Mouse (Mus musculus): ENCODE data around the gene Gm20388. TPM values are rescaled to one million over a fixed set of nuclear protein-coding genes. Genes with fewer than 3 reads are reported as not detected.

Gm20388 gene
- polyA plus RNA-seq, 1 experiment from 2014 or later = not detected

GRCm38 (mm10) chr8:120489771-120490281, 579.2 kb downstream of the Gm20388 start:
- no peak for TF ChIP-seq CTCF (IDR thresholded peaks at IDR 0.05; ENCODE audit: low read depth)
- H3K27me3 ChIP-seq (replicated peaks; ENCODE audit: control insufficient read depth, insufficient read depth, low read length) = no peaks in the 10 kb centered on the region
- WGBS = 23% methylated on average over 15 of the region's 15 CpGs
- H3K9ac ChIP-seq (ENCODE audit: low read depth, low read length) = peak overlapping the region; percentile 85
- peaks cover 23% of the 10 kb centered on the region for H3K4me1 ChIP-seq (replicated peaks; ENCODE audit: control insufficient read depth, insufficient read depth, low read length)
- H3K27ac ChIP-seq (ENCODE audit: low read depth, low read length) = peak overlapping the region; percentile 95
- H3K4me2 ChIP-seq (replicated peaks; ENCODE audit: low read depth) = peak overlapping the region; percentile 91
- peak overlapping the region; percentile 74 for H3K4me3 ChIP-seq (ENCODE audit: low read depth, low read length)
- no peak for ATAC-seq
- no peaks in the 10 kb centered on the region for H3K9me3 ChIP-seq (ENCODE audit: control insufficient read depth)
- H3K36me3 ChIP-seq (ENCODE audit: control insufficient read depth, insufficient read depth) = no peaks in the 10 kb centered on the region

GRCm38 (mm10) chr8:120490354-120491141, 579.9 kb downstream of the Gm20388 start:
- H3K9me3 ChIP-seq (ENCODE audit: control insufficient read depth) = no peaks in the 10 kb centered on the region
- WGBS = 17% methylated on average over 12 of the region's 12 CpGs
- H3K4me2 ChIP-seq (replicated peaks; ENCODE audit: low read depth) = peak overlapping the region; percentile 91
- peaks cover 27% of the 10 kb centered on the region for H3K4me1 ChIP-seq (replicated peaks; ENCODE audit: control insufficient read depth, insufficient read depth, low read length)
- H3K27ac ChIP-seq (ENCODE audit: low read depth, low read length) = peak overlapping the region; percentile 95
- H3K27me3 ChIP-seq (replicated peaks; ENCODE audit: control insufficient read depth, insufficient read depth, low read length) = no peaks in the 10 kb centered on the region
- ATAC-seq = peak; percentile 74
- no peaks in the 10 kb centered on the region for H3K36me3 ChIP-seq (ENCODE audit: control insufficient read depth, insufficient read depth)
- H3K9ac ChIP-seq (ENCODE audit: low read depth, low read length) = peak overlapping the region; percentile 45; the same call in 1 of the 2 replicates
- H3K4me3 ChIP-seq (ENCODE audit: low read depth, low read length) = peak overlapping the region; percentile 74
- TF ChIP-seq CTCF (IDR thresholded peaks at IDR 0.05; ENCODE audit: low read depth) = no peak

- H3K9me3 ChIP-seq (ENCODE audit: control insufficient read depth) = no peaks in the 10 kb centered on the region
- H3K27ac ChIP-seq (ENCODE audit: low read depth, low read length) = peak overlapping the region; percentile 95
- peaks cover 27% of the 10 kb centered on the region for H3K4me1 ChIP-seq (replicated peaks; ENCODE audit: control insufficient read depth, insufficient read depth, low read length)
- TF ChIP-seq CTCF (IDR thresholded peaks at IDR 0.05; ENCODE audit: low read depth) = peak; percentile 38; the same call in 1 of the 2 replicates
- no peaks in the 10 kb centered on the region for H3K27me3 ChIP-seq (replicated peaks; ENCODE audit: control insufficient read depth, insufficient read depth, low read length)
- ATAC-seq = peak; percentile 9; the same call in 1 of the 2 replicates
- H3K36me3 ChIP-seq (ENCODE audit: control insufficient read depth, insufficient read depth) = no peaks in the 10 kb centered on the region
- 31% methylated on average over 5 of the region's 5 CpGs for WGBS
- no peak overlapping the region for H3K4me3 ChIP-seq (ENCODE audit: low read depth, low read length)
- H3K9ac ChIP-seq (ENCODE audit: low read depth, low read length) = no peak overlapping the region
- H3K4me2 ChIP-seq (replicated peaks; ENCODE audit: low read depth) = peak overlapping the region; percentile 91
Observed at GRCm38 (mm10) chr8:120491166-120491793, 580.6 kb downstream of the Gm20388 start.

- H3K4me3 ChIP-seq (ENCODE audit: low read depth, low read length) = no peak overlapping the region
- peak; percentile 12 for ATAC-seq
Observed at GRCm38 (mm10) chr8:120492193-120492880, 581.7 kb downstream of the Gm20388 start.

GRCm38 (mm10) chr8:120492881-120493220, 582.2 kb downstream of the Gm20388 start:
- no peaks in the 10 kb centered on the region for H3K27me3 ChIP-seq (replicated peaks; ENCODE audit: control insufficient read depth, insufficient read depth, low read length)
- no peak overlapping the region for H3K9ac ChIP-seq (ENCODE audit: low read depth, low read length)
- peaks cover 29% of the 10 kb centered on the region for H3K4me1 ChIP-seq (replicated peaks; ENCODE audit: control insufficient read depth, insufficient read depth, low read length)
- TF ChIP-seq CTCF (IDR thresholded peaks at IDR 0.05; ENCODE audit: low read depth) = no peak
- H3K9me3 ChIP-seq (ENCODE audit: control insufficient read depth) = no peaks in the 10 kb centered on the region
- peak; percentile 7 for ATAC-seq
- H3K4me2 ChIP-seq (replicated peaks; ENCODE audit: low read depth) = peak overlapping the region; percentile 91
- H3K27ac ChIP-seq (ENCODE audit: low read depth, low read length) = peak overlapping the region; percentile 10; the same call in 1 of the 2 replicates
- no peaks in the 10 kb centered on the region for H3K36me3 ChIP-seq (ENCODE audit: control insufficient read depth, insufficient read depth)
- no peak overlapping the region for H3K4me3 ChIP-seq (ENCODE audit: low read depth, low read length)
- WGBS = 34% methylated on average over 4 of the region's 4 CpGs

More at GRCm38 (mm10) chr8:120492193-120492880, 581.7 kb downstream of the Gm20388 start:
- H3K9ac ChIP-seq (ENCODE audit: low read depth, low read length) = no peak overlapping the region
- no peaks in the 10 kb centered on the region for H3K9me3 ChIP-seq (ENCODE audit: control insufficient read depth)
- TF ChIP-seq CTCF (IDR thresholded peaks at IDR 0.05; ENCODE audit: low read depth) = no peak
- peaks cover 27% of the 10 kb centered on the region for H3K4me1 ChIP-seq (replicated peaks; ENCODE audit: control insufficient read depth, insufficient read depth, low read length)
- peak overlapping the region; percentile 91 for H3K4me2 ChIP-seq (replicated peaks; ENCODE audit: low read depth)
- 14% methylated on average over 14 of the region's 14 CpGs for WGBS
- peak overlapping the region; percentile 95; the same call in 1 of the 2 replicates for H3K27ac ChIP-seq (ENCODE audit: low read depth, low read length)
- no peaks in the 10 kb centered on the region for H3K36me3 ChIP-seq (ENCODE audit: control insufficient read depth, insufficient read depth)
- H3K27me3 ChIP-seq (replicated peaks; ENCODE audit: control insufficient read depth, insufficient read depth, low read length) = no peaks in the 10 kb centered on the region
